Mouse (Mus musculus): Measurements from ENCODE around the gene Nup160. TPM values are rescaled to one million over a fixed set of nuclear protein-coding genes. Genes with fewer than 3 reads are reported as not detected.

Nup160 gene
- 23.7 and 32.0 TPM in 2 replicates for polyA plus RNA-seq (2014; fragmentation: Nextera tagmentation; extraction: Ambion mirVana)

DNA sequence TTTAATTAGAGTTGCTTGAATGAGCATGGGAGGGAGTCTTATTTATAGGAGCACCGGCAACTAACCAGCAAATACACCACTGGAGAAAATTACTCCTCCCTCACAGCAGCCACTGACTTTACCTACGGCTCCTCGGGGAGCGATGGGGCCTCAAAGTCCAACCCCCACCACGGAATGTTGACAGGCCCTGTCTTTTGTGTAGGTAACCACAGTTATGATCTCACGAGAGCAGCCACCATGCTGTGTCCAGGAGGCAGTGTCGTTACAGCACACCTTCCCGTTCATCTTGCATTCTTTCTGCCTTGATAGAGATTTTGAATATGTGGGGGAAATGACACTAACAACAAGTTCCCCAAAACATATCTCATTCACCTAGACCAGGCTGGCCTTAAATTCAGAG, at the start of gene Nup160:
Gene Nup160 (plus strand): TSS at position 209 of the 400 bp plus-strand sequence.
- DNase-seq = no peak
- Histone ChIP-seq H3K9me3 (ENCODE audit: control insufficient read depth, low read length) (no peaks in the 10 kb centered on the region), H3K36me3 (ENCODE audit: control insufficient read depth, insufficient read depth, low read length) (peaks cover 3% of the 10 kb centered on the region; the same call in 1 of the 2 replicates), H3K4me1 (ENCODE audit: control insufficient read depth, insufficient read depth, low read length) (peaks cover 12% of the 10 kb centered on the region), H3K27ac (replicated peaks; ENCODE audit: low read depth, low read length) (no peak within 1 kb of the TSS), H3K9ac (replicated peaks; ENCODE audit: low read length) (no peak within 1 kb of the TSS), H3K4me3 (replicated peaks; ENCODE audit: low read depth, low read length) (no peak within 1 kb of the TSS), H3K27me3 (ENCODE audit: control insufficient read depth, insufficient read depth, low read length) (no peaks in the 10 kb centered on the region), H3K4me2 (ENCODE audit: low read length) (no peak within 1 kb of the TSS)
- WGBS = 73% methylated on average over 8 of the region's 8 CpGs
- no peak for ATAC-seq (ENCODE audit: low FRiP score, low TSS enrichment)

DNA sequence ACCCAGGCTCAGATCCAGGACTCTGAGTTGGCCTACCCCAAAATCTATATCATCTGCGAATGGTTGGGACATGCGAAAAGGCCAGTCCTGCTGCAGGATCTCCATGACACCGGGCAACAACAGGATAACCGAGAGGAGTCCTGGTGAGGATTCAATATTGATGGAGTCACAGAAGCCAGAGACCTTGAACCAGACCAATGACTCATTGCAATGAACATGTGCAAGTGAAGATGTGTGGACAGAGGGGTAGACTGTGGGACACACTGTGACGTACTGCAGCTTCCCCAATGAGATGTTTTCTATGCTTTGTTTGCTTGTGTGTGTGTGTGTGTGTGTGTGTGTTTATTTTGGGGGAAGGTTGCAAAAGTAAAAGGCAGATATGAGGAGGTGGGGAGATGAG, 48.8 kb upstream of the Nup160 start:
- DNase-seq (no peak), ATAC-seq (ENCODE audit: low FRiP score, low TSS enrichment) (no peak)
- no peak overlapping the region for H3K4me3 ChIP-seq (replicated peaks; ENCODE audit: low read depth, low read length)
- no peak overlapping the region for H3K4me2 ChIP-seq (ENCODE audit: low read length)
- H3K9ac ChIP-seq (replicated peaks; ENCODE audit: low read length) = no peak overlapping the region
- 94% methylated on average over 5 of the region's 5 CpGs for WGBS
- H3K27ac ChIP-seq (replicated peaks; ENCODE audit: low read depth, low read length) = no peak overlapping the region
- no peaks in the 10 kb centered on the region for H3K9me3 ChIP-seq (ENCODE audit: control insufficient read depth, low read length)
- H3K27me3 ChIP-seq (ENCODE audit: control insufficient read depth, insufficient read depth, low read length) = no peaks in the 10 kb centered on the region
- no peaks in the 10 kb centered on the region for H3K4me1 ChIP-seq (ENCODE audit: control insufficient read depth, insufficient read depth, low read length)
- no peaks in the 10 kb centered on the region for H3K36me3 ChIP-seq (ENCODE audit: control insufficient read depth, insufficient read depth, low read length)

DNA sequence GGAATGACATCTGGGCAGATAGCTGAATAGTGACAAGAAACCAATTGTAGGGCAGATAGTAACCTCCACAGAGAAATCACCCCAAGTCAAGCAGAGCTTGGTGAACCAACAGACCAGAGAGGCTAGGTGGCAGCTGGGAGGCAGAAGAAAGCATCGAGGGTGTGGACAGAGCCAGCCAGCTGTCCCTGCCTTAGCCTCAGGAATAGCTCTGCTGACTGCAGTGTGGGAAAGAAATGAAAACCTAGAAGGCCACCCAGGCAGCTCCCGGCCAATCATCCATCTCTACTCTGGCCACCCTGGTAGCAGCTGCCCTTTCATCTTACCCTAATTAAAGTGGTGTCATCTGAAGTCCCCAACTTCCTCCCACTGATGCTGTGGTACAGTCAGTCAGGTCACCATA, 47.5 kb upstream of the Nup160 start:
- Histone ChIP-seq H3K27me3 (ENCODE audit: control insufficient read depth, insufficient read depth, low read length) (no peaks in the 10 kb centered on the region), H3K4me3 (replicated peaks; ENCODE audit: low read depth, low read length) (no peak overlapping the region), H3K9ac (replicated peaks; ENCODE audit: low read length) (no peak overlapping the region), H3K9me3 (ENCODE audit: control insufficient read depth, low read length) (no peaks in the 10 kb centered on the region), H3K36me3 (ENCODE audit: control insufficient read depth, insufficient read depth, low read length) (no peaks in the 10 kb centered on the region), H3K4me1 (ENCODE audit: control insufficient read depth, insufficient read depth, low read length) (no peaks in the 10 kb centered on the region), H3K4me2 (ENCODE audit: low read length) (no peak overlapping the region), H3K27ac (replicated peaks; ENCODE audit: low read depth, low read length) (no peak overlapping the region)
- WGBS = 79% methylated on average over 2 of the region's 2 CpGs
- ATAC-seq (ENCODE audit: low FRiP score, low TSS enrichment) (no peak), DNase-seq (no peak)

DNA sequence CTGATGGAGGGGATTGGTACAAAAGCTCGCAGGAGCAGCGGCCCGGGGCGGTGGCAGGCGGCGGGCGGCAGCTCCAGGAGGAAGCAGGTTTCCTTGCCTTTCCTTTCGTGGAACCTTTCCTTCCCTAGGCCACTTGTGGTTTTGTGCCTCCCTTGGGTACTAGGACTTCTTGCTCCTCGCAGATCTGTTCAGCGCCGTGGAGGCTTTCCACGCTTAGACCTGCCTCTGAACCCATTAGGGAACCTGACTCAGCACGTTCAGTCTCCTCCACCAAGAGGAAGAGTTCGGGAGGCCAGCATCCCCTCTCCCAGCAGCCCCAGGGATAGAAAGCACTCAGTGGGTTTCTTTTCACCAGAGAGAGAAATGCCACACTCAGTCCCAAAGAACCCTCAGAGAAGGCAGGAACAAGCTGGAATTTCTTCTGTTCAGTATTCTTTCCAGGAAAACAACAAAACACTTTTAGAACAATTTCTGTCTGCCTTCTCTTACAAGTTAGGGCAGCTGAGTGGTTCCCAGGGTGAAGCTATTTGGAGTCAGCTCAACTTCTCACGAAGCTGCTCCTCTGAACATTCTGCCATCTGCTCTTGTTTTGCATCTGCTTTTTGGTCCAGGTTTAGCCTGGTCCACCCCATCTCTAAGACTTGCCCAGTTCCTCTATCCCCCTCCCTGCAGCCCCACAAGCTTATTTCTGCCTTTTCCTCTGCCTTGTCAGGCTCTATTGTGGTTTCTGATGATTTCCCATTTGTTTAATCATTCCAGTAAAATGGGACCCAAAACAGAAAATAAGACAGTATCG, 44.9 kb upstream of the Nup160 start:
- no peak overlapping the region for H3K27ac ChIP-seq (replicated peaks; ENCODE audit: low read depth, low read length)
- no peaks in the 10 kb centered on the region for H3K27me3 ChIP-seq (ENCODE audit: control insufficient read depth, insufficient read depth, low read length)
- H3K4me3 ChIP-seq (replicated peaks; ENCODE audit: low read depth, low read length) = no peak overlapping the region
- H3K4me2 ChIP-seq (ENCODE audit: low read length) = no peak overlapping the region
- no peak overlapping the region for H3K9ac ChIP-seq (replicated peaks; ENCODE audit: low read length)
- no peaks in the 10 kb centered on the region for H3K9me3 ChIP-seq (ENCODE audit: control insufficient read depth, low read length)
- 80% methylated on average over 16 of the region's 16 CpGs for WGBS
- ATAC-seq (ENCODE audit: low FRiP score, low TSS enrichment) (no peak), DNase-seq (no peak)
- H3K4me1 ChIP-seq (ENCODE audit: control insufficient read depth, insufficient read depth, low read length) = no peaks in the 10 kb centered on the region
- no peaks in the 10 kb centered on the region for H3K36me3 ChIP-seq (ENCODE audit: control insufficient read depth, insufficient read depth, low read length)

DNA sequence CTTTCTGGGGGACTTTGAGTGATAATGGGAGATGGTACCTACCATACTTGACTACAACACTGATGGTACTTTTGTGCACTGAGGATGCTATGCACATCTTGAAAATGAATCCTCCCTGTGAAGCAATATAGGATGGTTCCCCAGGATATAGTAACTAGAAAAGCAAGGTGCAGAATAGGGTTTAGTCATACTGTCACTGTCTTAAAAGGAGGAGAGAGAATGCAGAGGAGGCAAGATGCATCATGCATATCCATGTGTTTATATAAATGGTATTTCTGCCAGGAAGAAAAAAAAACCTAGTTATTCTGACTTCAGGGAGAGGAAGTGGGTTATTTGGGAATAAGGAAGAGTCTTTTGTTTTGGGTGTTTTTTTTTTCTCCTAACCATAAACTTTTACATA, 42.3 kb upstream of the Nup160 start:
- Histone ChIP-seq H3K27me3 (ENCODE audit: control insufficient read depth, insufficient read depth, low read length) (no peaks in the 10 kb centered on the region), H3K4me2 (ENCODE audit: low read length) (no peak overlapping the region), H3K27ac (replicated peaks; ENCODE audit: low read depth, low read length) (no peak overlapping the region), H3K4me1 (ENCODE audit: control insufficient read depth, insufficient read depth, low read length) (no peaks in the 10 kb centered on the region), H3K4me3 (replicated peaks; ENCODE audit: low read depth, low read length) (no peak overlapping the region), H3K9ac (replicated peaks; ENCODE audit: low read length) (no peak overlapping the region), H3K36me3 (ENCODE audit: control insufficient read depth, insufficient read depth, low read length) (no peaks in the 10 kb centered on the region), H3K9me3 (ENCODE audit: control insufficient read depth, low read length) (no peaks in the 10 kb centered on the region)
- no peak for ATAC-seq (ENCODE audit: low FRiP score, low TSS enrichment)
- DNase-seq = no peak

DNA sequence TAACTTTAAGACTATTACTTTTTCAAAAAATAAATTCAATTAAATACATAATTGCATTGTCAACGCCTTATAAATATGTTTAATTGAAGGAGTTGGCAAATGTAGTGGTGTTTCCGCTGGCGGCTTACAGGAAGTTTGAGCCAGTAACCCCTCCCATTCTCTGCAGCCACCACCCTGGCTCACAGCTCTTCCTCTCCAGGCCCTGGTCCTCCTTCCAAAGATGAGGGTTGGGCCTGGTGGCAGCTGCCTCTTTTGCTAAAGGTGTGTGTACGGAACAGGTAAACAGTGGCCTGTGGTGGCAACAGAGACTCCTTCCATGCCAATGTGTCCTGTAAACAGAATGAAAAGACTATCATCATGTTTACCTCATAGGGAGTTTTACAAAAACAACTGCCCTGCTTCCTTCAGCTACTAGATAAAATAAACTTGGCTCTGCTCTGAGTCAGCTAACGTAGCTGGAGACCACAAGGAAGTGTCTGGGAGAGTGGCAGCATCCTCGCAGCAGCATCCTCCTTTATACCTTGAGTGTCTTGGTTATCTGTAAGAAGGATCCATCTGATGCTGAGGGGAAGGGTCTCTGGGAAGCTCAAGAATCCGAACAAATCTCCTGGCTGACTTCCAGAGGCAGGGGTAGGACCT, 41.8 kb upstream of the Nup160 start:
- H3K4me1 ChIP-seq (ENCODE audit: control insufficient read depth, insufficient read depth, low read length) = no peaks in the 10 kb centered on the region; the same call in 1 of the 2 replicates
- H3K27me3 ChIP-seq (ENCODE audit: control insufficient read depth, insufficient read depth, low read length) = no peaks in the 10 kb centered on the region
- WGBS = 80% methylated on average over 7 of the region's 7 CpGs
- ATAC-seq (ENCODE audit: low FRiP score, low TSS enrichment) (no peak), DNase-seq (no peak)
- H3K36me3 ChIP-seq (ENCODE audit: control insufficient read depth, insufficient read depth, low read length) = no peaks in the 10 kb centered on the region
- no peak overlapping the region for H3K4me2 ChIP-seq (ENCODE audit: low read length)
- H3K9me3 ChIP-seq (ENCODE audit: control insufficient read depth, low read length) = no peaks in the 10 kb centered on the region
- no peak overlapping the region for H3K9ac ChIP-seq (replicated peaks; ENCODE audit: low read length)
- no peak overlapping the region for H3K27ac ChIP-seq (replicated peaks; ENCODE audit: low read depth, low read length)
- H3K4me3 ChIP-seq (replicated peaks; ENCODE audit: low read depth, low read length) = no peak overlapping the region

DNA sequence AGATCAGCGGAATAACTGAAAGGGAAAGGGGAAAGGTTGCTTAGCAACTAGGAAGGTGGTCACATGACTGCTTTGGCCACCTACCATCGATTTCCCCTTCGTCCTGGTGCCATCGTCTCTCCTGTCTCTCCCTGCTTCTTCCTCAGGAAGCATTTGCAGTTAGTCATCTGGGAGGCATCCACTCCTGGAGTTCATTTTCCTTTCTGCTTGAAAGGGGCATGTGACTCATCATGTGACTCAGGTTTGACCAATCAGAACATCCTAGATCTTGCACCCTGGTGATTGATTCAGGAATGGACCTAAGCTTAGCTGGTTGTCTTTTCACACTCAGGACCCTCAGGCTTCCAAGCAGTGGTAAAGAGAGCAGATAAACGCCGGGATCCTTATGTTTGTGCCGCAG, 40.2 kb upstream of the Nup160 start:
- 91% methylated on average over 7 of the region's 7 CpGs for WGBS
- H3K4me3 ChIP-seq (replicated peaks; ENCODE audit: low read depth, low read length) = no peak overlapping the region
- no peaks in the 10 kb centered on the region for H3K27me3 ChIP-seq (ENCODE audit: control insufficient read depth, insufficient read depth, low read length)
- no peak overlapping the region for H3K4me2 ChIP-seq (ENCODE audit: low read length)
- DNase-seq (no peak), ATAC-seq (ENCODE audit: low FRiP score, low TSS enrichment) (no peak)
- H3K27ac ChIP-seq (replicated peaks; ENCODE audit: low read depth, low read length) = no peak overlapping the region
- H3K9me3 ChIP-seq (ENCODE audit: control insufficient read depth, low read length) = no peaks in the 10 kb centered on the region
- no peak overlapping the region for H3K9ac ChIP-seq (replicated peaks; ENCODE audit: low read length)
- peaks cover 9% of the 10 kb centered on the region; the same call in 1 of the 2 replicates for H3K4me1 ChIP-seq (ENCODE audit: control insufficient read depth, insufficient read depth, low read length)
- no peaks in the 10 kb centered on the region for H3K36me3 ChIP-seq (ENCODE audit: control insufficient read depth, insufficient read depth, low read length)

DNA sequence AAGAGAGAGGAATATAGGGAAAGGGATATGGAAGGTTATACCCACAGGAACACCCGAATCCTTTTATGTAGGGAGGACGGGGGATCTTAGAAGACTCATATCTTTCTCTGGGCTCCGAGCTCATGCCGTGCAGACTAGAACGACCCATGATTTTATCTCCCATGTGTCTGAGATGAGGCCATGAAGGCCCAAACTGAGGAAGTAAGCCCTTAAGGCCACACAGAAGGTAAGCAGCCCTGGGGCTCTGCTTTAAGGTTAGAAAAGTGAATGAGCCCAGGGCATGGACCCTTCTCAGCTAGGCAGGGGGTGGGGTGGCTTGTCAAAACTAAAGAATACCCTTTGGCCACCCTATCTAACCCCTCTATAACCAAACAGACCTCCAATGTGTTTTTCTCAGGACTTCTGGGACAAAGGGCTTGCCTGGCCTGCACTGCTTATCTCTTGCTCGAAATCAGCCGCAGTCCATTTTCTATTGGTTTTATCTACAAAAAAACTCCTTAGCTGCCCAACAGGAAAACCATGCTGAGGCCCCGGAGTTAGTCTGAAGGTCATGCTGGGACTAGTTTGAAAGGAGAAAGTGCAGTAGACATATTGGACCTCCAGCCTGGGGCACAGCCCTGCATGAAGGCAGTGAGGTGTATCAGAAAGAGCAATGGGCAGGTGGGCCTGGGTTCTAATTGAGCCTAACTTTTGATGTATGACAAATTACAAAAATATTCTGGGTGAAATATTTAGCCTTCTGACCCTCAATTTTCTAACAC, 37.8 kb upstream of the Nup160 start:
- Histone ChIP-seq H3K36me3 (ENCODE audit: control insufficient read depth, insufficient read depth, low read length) (no peaks in the 10 kb centered on the region), H3K27ac (replicated peaks; ENCODE audit: low read depth, low read length) (no peak overlapping the region), H3K4me3 (replicated peaks; ENCODE audit: low read depth, low read length) (no peak overlapping the region), H3K9me3 (ENCODE audit: control insufficient read depth, low read length) (no peaks in the 10 kb centered on the region), H3K4me1 (ENCODE audit: control insufficient read depth, insufficient read depth, low read length) (peaks cover 9% of the 10 kb centered on the region; the same call in 1 of the 2 replicates), H3K4me2 (ENCODE audit: low read length) (no peak overlapping the region), H3K9ac (replicated peaks; ENCODE audit: low read length) (no peak overlapping the region), H3K27me3 (ENCODE audit: control insufficient read depth, insufficient read depth, low read length) (no peaks in the 10 kb centered on the region)
- ATAC-seq (ENCODE audit: low FRiP score, low TSS enrichment) (no peak), DNase-seq (no peak)
- WGBS = 93% methylated on average over 8 of the region's 8 CpGs
